Mouse (Mus musculus): Measurements from ENCODE around the gene Onecut3. TPM values are rescaled to one million over a fixed set of nuclear protein-coding genes. Genes with fewer than 3 reads are reported as not detected.

Gene Onecut3
- total RNA-seq, 2 experiments from 2014 or later = not detected

GRCm38 (mm10) chr10:80552364-80552763 is 57.7 kb downstream of the Onecut3 start:
- no peak for DNase-seq (ENCODE audit: low spot score in 2 of 2)

DNA sequence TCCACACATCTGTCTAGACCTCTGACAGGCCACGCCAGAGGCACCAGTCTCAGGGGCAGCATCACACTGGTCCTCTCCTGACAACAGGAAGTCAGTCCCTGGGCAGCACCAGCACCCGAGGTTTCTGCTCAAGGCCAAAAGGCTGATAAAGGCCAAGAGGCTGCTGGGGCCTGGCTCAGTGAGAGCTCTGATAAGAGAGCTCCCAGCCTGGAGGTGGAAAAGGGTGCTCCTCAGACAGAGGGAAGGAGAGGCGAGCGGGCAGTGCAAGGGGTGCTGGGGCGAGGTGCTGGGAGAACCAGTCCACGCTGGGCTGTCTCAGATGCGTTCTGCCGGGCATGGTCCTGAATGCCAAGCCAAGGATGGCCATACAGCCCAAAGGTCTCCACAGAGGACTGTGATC is 58.9 kb downstream of the Onecut3 start:
- no peak for DNase-seq (ENCODE audit: low spot score in 2 of 2)

- no peak for DNase-seq (ENCODE audit: low spot score in 2 of 2)
Measured at GRCm38 (mm10) chr10:80553997-80554396, 59.4 kb downstream of the Onecut3 start.

DNA sequence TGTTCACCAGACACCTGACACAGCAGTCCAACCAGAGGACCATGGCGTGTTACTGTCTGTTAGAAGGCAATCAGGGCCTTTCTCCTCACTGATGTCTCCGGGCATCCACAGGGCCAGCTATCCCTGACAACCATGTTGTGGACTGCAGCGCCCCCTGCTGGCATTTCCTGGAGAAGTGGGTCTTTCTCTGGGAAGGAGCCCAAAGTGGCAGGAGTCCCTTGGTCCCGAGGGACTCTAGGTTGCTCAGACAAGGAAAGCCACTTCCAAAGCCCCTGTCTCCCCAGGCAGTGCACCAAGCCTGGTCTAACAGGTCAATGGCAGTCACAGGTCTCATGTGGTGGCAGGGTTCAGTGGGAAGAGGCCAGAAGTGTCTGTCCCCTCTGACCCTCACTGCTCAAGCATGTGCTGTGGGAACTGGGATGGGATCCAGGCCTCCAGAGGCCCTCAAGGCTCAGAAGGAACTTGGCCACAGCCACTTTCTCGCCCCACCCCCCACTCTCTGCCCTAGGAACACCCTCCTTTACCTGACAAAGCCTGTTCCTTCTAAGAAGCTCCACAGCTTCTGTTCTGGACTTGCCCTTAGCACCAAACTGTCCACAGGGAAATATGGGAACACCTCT is 62.8 kb downstream of the Onecut3 start:
- peak; percentile 89 to 90 for DNase-seq (ENCODE audit: low spot score in 2 of 2)

GRCm38 (mm10) chr10:80559431-80559830 is 64.8 kb downstream of the Onecut3 start:
- DNase-seq (ENCODE audit: low spot score in 2 of 2) = no peak

GRCm38 (mm10) chr10:80560621-80561020 is 66.0 kb downstream of the Onecut3 start:
- no peak for DNase-seq (ENCODE audit: low spot score in 2 of 2)

DNA sequence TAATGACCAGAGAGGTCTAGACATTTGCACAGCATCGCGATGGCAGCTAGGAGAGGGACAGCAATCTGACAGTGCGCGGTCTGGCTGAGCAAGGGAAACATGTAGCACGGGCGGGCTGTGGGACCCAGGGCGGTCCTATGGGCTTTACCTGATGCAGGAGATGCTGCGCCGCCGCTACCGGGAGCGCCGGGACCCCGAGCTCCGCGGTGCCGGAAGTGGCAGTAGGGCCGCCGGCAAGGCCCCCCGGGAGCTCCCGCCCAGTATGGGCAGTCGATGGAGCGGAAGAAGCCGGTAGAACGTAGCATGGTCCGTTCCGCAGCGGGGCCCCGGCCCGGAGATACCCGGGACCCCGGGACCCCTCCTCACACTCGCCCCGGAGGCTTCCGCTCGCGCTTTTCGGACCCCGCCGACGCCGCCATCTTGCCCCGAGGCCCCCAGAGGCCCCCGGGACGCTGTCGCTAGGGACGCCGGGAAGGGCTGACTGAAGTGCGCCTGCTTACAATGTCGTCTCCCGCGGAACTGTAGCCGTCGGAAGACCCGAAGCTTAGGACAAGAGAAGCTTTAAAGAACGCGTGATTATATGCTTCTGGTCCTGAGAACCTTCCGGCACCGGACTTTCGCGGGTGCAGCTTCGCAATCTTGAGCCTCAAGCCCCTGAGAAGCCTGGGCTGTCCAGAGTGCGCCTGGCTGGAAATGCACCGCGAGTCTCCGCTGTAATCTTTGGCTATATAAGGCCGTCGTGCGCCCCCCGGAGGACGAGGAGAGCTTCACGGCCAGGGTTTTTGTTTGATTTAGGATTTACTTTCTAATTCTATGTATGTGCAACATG is 66.7 kb downstream of the Onecut3 start, which contains the start of gene Rexo1:
Rexo1 (minus strand) TSS at position 445 of the 829 bp plus-strand sequence.
- DNase-seq (ENCODE audit: low spot score in 2 of 2) = peak; percentile 88 to 89

- peak; percentile 88 to 90 for DNase-seq (ENCODE audit: low spot score in 2 of 2)
Measured at GRCm38 (mm10) chr10:80566375-80567092, 71.9 kb downstream of the Onecut3 start.

Other genes starting within 250 kb of the Onecut3 start
- gene Ndufs7, start 245.7 kb upstream of the Onecut3 start, total RNA-seq (2021) = 100 to 1,000 TPM; 294 to 370 TPM
- gene Gamt, start 233.8 kb upstream of the Onecut3 start, total RNA-seq (2021) = 100 to 1,000 TPM; 146 to 236 TPM
- 100 to 1,000 TPM in 1 of 2 experiments, 10 to 100 TPM in 1; 90.2 to 100 TPM for gene Dazap1, start 233.3 kb upstream of the Onecut3 start, total RNA-seq (2021)
- gene Rps15, start 202.4 kb upstream of the Onecut3 start, total RNA-seq (2021) = 1,000 to 10,000 TPM; 1,162 to 1,195 TPM
- 1 to 10 TPM; 1.8 to 2.0 TPM for gene Apc2, start 198.9 kb upstream of the Onecut3 start, total RNA-seq (2021)
- gene 2310011J03Rik, start 174.3 kb upstream of the Onecut3 start, total RNA-seq (2021) = 10 to 100 TPM; 25.0 to 28.9 TPM
- 1 to 10 TPM; 1.6 to 3.1 TPM for gene Pcsk4, start 165.3 kb upstream of the Onecut3 start, total RNA-seq (2021)
- gene Reep6, start 164.9 kb upstream of the Onecut3 start, total RNA-seq (2021) = 10 to 100 TPM; 10.2 to 20.8 TPM
- gene Adamtsl5, start 146.4 kb upstream of the Onecut3 start, total RNA-seq (2021) = 10 to 100 TPM in 1 of 2 experiments, 1 to 10 TPM in 1; 5.1 to 11.5 TPM
- under 1 TPM; 0.19 to 0.27 TPM for gene Plk5, start 138.4 kb upstream of the Onecut3 start, total RNA-seq (2021)
- 10 to 100 TPM; 16.6 to 18.0 TPM for gene Mex3d, start 107.2 kb upstream of the Onecut3 start, total RNA-seq (2021)
- gene Mbd3, start 95.3 kb upstream of the Onecut3 start, total RNA-seq (2021) = 100 to 1,000 TPM; 137 to 157 TPM
- gene Uqcr11, start 88.0 kb upstream of the Onecut3 start, total RNA-seq (2021) = 1,000 to 10,000 TPM in 1 of 2 experiments, 100 to 1,000 TPM in 1; 797 to 1,071 TPM
- gene Tcf3, start 61.2 kb upstream of the Onecut3 start, total RNA-seq (2021) = 10 to 100 TPM; 32.9 to 44.2 TPM
- gene Atp8b3, start 44.3 kb downstream of the Onecut3 start, total RNA-seq (2021) = 1 to 10 TPM in 1 of 2 experiments, under 1 TPM in 1; 0.80 to 1.1 TPM
- 10 to 100 TPM; 32.9 to 48.4 TPM for gene Rexo1, start 66.7 kb downstream of the Onecut3 start, total RNA-seq (2021)
- 10 to 100 TPM; 11.3 to 12.3 TPM for gene Klf16, start 82.5 kb downstream of the Onecut3 start, total RNA-seq (2021)
- gene Abhd17a, start 95.5 kb downstream of the Onecut3 start, total RNA-seq (2021) = 100 to 1,000 TPM in 1 of 2 experiments, 10 to 100 TPM in 1; 94.5 to 102 TPM
- 10 to 100 TPM; 49.7 to 54.4 TPM for gene Scamp4, start 108.0 kb downstream of the Onecut3 start, total RNA-seq (2021)
- 1 to 10 TPM; 1.8 to 2.1 TPM for gene Adat3, start 108.0 kb downstream of the Onecut3 start, total RNA-seq (2021)
- gene Gm49322, start 111.2 kb downstream of the Onecut3 start, total RNA-seq (2021) = 1 to 10 TPM; 2.6 to 3.0 TPM
- 100 to 1,000 TPM; 134 to 140 TPM for gene Csnk1g2, start 128.0 kb downstream of the Onecut3 start, total RNA-seq (2021)
- gene Btbd2, start 162.2 kb downstream of the Onecut3 start, total RNA-seq (2021) = 10 to 100 TPM; 51.4 to 58.5 TPM
- gene Mknk2, start 183.3 kb downstream of the Onecut3 start, total RNA-seq (2021) = 100 to 1,000 TPM; 162 to 331 TPM
- gene Mob3a, start 207.1 kb downstream of the Onecut3 start, total RNA-seq (2021) = 10 to 100 TPM; 16.1 to 29.6 TPM
- gene Izumo4, start 207.3 kb downstream of the Onecut3 start, total RNA-seq (2021) = 10 to 100 TPM; 11.0 to 18.0 TPM
- 100 to 1,000 TPM in 1 of 2 experiments, 10 to 100 TPM in 1; 97.1 to 104 TPM for gene Ap3d1, start 247.4 kb downstream of the Onecut3 start, total RNA-seq (2021)